Mouse (Mus musculus) forebrain, embryonic 11.5 days (tissue): ENCODE measurements around the gene Gadd45b. TPM values are rescaled to one million over a fixed set of nuclear protein-coding genes. Genes with fewer than 3 reads are reported as not detected.

ENCODE experiments used
- ATAC-seq: fragments of 200-750 bp; cut with Nextera tagmentation; replicated peaks from 2 replicates; pipeline ENCODE4 v1.8.0; 2017; ENCODE audit warnings: moderate TSS enrichment; ENCODE audit not compliant: low FRiP score
- DNase-seq: peaks from one replicate; pipeline ENCODE4 v3.0.0-alpha.2; 2017; ENCODE audit warnings: low spot score
- H3K27ac ChIP-seq: fragments of 300-500 bp; sonication (generic); 2 replicates; pipeline ENCODE4 v1.5.1; 2014; ENCODE audit warnings: low read depth, low read length
- H3K27me3 ChIP-seq: fragments of 300-500 bp; sonication (generic); 2 replicates; pipeline ENCODE4 v1.6.1; 2014; ENCODE audit warnings: mild to moderate bottlenecking, low read length, mixed read lengths; ENCODE audit not compliant: control insufficient read depth, insufficient read depth
- H3K36me3 ChIP-seq: fragments of 300-500 bp; sonication (generic); 2 replicates; pipeline ENCODE4 v1.6.1; 2014; ENCODE audit warnings: mild to moderate bottlenecking, low read length, moderate library complexity, mixed read lengths; ENCODE audit not compliant: control insufficient read depth, insufficient read depth
- H3K4me1 ChIP-seq: fragments of 300-500 bp; sonication (generic); replicated peaks from 2 replicates; pipeline ENCODE4 v1.6.1; 2014; ENCODE audit warnings: low read length, mixed read lengths; ENCODE audit not compliant: control insufficient read depth, insufficient read depth
- H3K4me2 ChIP-seq: fragments of 300-500 bp; sonication (generic); 2 replicates; pipeline ENCODE4 v1.6.1; 2014; ENCODE audit warnings: low read depth, mild to moderate bottlenecking, low read length, moderate library complexity, mixed read lengths; ENCODE audit not compliant: severe bottlenecking
- H3K4me3 ChIP-seq: fragments of 300-500 bp; sonication (generic); 2 replicates; pipeline ENCODE4 v1.5.1; 2014; ENCODE audit warnings: low read depth, low read length
- H3K9ac ChIP-seq: fragments of 300-500 bp; sonication (generic); 2 replicates; pipeline ENCODE4 v1.6.1; 2014; ENCODE audit warnings: low read length
- H3K9me3 ChIP-seq: fragments of 300-500 bp; sonication (generic); 2 replicates; pipeline ENCODE4 v1.6.1; 2016; ENCODE audit warnings: low read length, mixed read lengths; ENCODE audit not compliant: control insufficient read depth
- WGBS: fragments of 180-500 bp; shearing (Covaris S2); extraction: QIAGEN DNeasy Blood & Tissue Kit; methylation state at CpG from one replicate; pipeline ENCODE4 v1.1.7; 2014; 5-methylcytosine and 5-hydroxymethylcytosine counted together
- polyA plus RNA-seq: library from polyadenylated mRNA; unstranded; fragments of >200 nt; fragmentation: Nextera tagmentation; extraction: Ambion mirVana; gene quantifications from 2 replicates; pipeline ENCODE4 v1.2.1, GENCODE M21; 2014

The Gadd45b gene
- polyA plus RNA-seq, 1 experiment from 2014 or later = 10.7 TPM

GRCm38 (mm10) chr10:80897861-80898510 is 31.9 kb upstream of the Gadd45b start:
- no peaks in the 10 kb centered on the region for H3K9me3 ChIP-seq
- peaks cover 8% of the 10 kb centered on the region for H3K4me1 ChIP-seq
- H3K36me3 ChIP-seq = no peaks in the 10 kb centered on the region; the same call in 1 of the 2 replicates
- ATAC-seq (no peak), DNase-seq (peak; percentile 62)
- H3K27ac ChIP-seq = no peak overlapping the region
- 34% methylated on average over 41 of the region's 41 CpGs for WGBS
- H3K9ac ChIP-seq = no peak overlapping the region
- no peaks in the 10 kb centered on the region for H3K27me3 ChIP-seq
- no peak overlapping the region for H3K4me2 ChIP-seq
- no peak overlapping the region for H3K4me3 ChIP-seq

- Histone ChIP-seq H3K4me1 (peaks cover 8% of the 10 kb centered on the region), H3K4me3 (peak overlapping the region; percentile 84; the same call in 1 of the 2 replicates), H3K27ac (no peak overlapping the region), H3K9me3 (no peaks in the 10 kb centered on the region), H3K27me3 (no peaks in the 10 kb centered on the region), H3K36me3 (no peaks in the 10 kb centered on the region; the same call in 1 of the 2 replicates), H3K9ac (no peak overlapping the region), H3K4me2 (no peak overlapping the region)
- no peak for ATAC-seq
- no peak for DNase-seq
- 89% methylated on average over 8 of the region's 8 CpGs for WGBS
These were observed 30.8 kb upstream of the Gadd45b start for GRCm38 (mm10) chr10:80899074-80899473.

GRCm38 (mm10) chr10:80899591-80900317 is 30.1 kb upstream of the Gadd45b start:
- ATAC-seq (peak; percentile 1; the same call in 1 of the 2 replicates), DNase-seq (no peak)
- Histone ChIP-seq H3K27ac (no peak overlapping the region; the same call in 1 of the 2 replicates), H3K4me2 (peak overlapping the region; percentile 95), H3K4me1 (peaks cover 8% of the 10 kb centered on the region), H3K27me3 (no peaks in the 10 kb centered on the region), H3K9ac (peak overlapping the region; percentile 78), H3K4me3 (peak overlapping the region; percentile 84), H3K36me3 (peaks cover 2% of the 10 kb centered on the region; the same call in 1 of the 2 replicates), H3K9me3 (no peaks in the 10 kb centered on the region)
- WGBS = 16% methylated on average over 25 of the region's 25 CpGs

- ATAC-seq (peak; percentile 94), DNase-seq (peak; percentile 99)
- Histone ChIP-seq H3K4me1 (peaks cover 8% of the 10 kb centered on the region), H3K4me2 (peak within 1 kb of the TSS; percentile 95), H3K27ac (no peak within 1 kb of the TSS; the same call in 1 of the 2 replicates), H3K9me3 (no peaks in the 10 kb centered on the region), H3K27me3 (no peaks in the 10 kb centered on the region), H3K9ac (peak within 1 kb of the TSS; percentile 78), H3K4me3 (peak within 1 kb of the TSS; percentile 84), H3K36me3 (peaks cover 2% of the 10 kb centered on the region; the same call in 1 of the 2 replicates)
- under 1% methylated on average over 72 of the region's 72 CpGs for WGBS
These were observed 29.3 kb upstream of the Gadd45b start, which contains the start of gene Timm13 for GRCm38 (mm10) chr10:80900318-80901247. TSS of gene Timm13 (minus strand) at chr10:80900969.

- Histone ChIP-seq H3K4me1 (peaks cover 8% of the 10 kb centered on the region), H3K27ac (no peak overlapping the region)
These were observed 28.2 kb upstream of the Gadd45b start for GRCm38 (mm10) chr10:80901409-80902272.

GRCm38 (mm10) chr10:80902273-80902940 is 27.5 kb upstream of the Gadd45b start:
- H3K4me2 ChIP-seq = no peak overlapping the region
- H3K9me3 ChIP-seq = no peaks in the 10 kb centered on the region
- peaks cover 8% of the 10 kb centered on the region for H3K4me1 ChIP-seq
- no peak overlapping the region for H3K9ac ChIP-seq
- ATAC-seq (no peak), DNase-seq (no peak)
- H3K27ac ChIP-seq = no peak overlapping the region
- 94% methylated on average over 9 of the region's 9 CpGs for WGBS
- H3K36me3 ChIP-seq = peaks cover 5% of the 10 kb centered on the region; the same call in 1 of the 2 replicates
- no peak overlapping the region for H3K4me3 ChIP-seq
- H3K27me3 ChIP-seq = no peaks in the 10 kb centered on the region

More at GRCm38 (mm10) chr10:80901409-80902272, 28.2 kb upstream of the Gadd45b start:
- Histone ChIP-seq H3K9me3 (no peaks in the 10 kb centered on the region), H3K4me3 (0 out of 2 replicates have a peak overlapping the region, but pooled peaks have one; percentile 5), H3K36me3 (peaks cover 5% of the 10 kb centered on the region; the same call in 1 of the 2 replicates), H3K9ac (peak overlapping the region; percentile 13; the same call in 1 of the 2 replicates), H3K4me2 (peak overlapping the region; percentile 40; the same call in 1 of the 2 replicates), H3K27me3 (no peaks in the 10 kb centered on the region)
- 88% methylated on average over 19 of the region's 19 CpGs for WGBS
- peak; percentile 56 for DNase-seq
- no peak for ATAC-seq

- Histone ChIP-seq H3K36me3 (peaks cover 12% of the 10 kb centered on the region), H3K4me2 (no peak overlapping the region), H3K4me3 (no peak overlapping the region), H3K27me3 (no peaks in the 10 kb centered on the region), H3K27ac (no peak overlapping the region), H3K9ac (no peak overlapping the region), H3K4me1 (peaks cover 8% of the 10 kb centered on the region), H3K9me3 (no peaks in the 10 kb centered on the region)
- DNase-seq (no peak), ATAC-seq (no peak)
- 93% methylated on average over 10 of the region's 10 CpGs for WGBS
These were observed 26.6 kb upstream of the Gadd45b start for GRCm38 (mm10) chr10:80903282-80903681.
